Mouse (Mus musculus) spleen, postnatal 36 days (tissue): ENCODE results near the gene Onecut1.

Source experiments
- DNase-seq, 2 experiments: peaks; one replicate each; pipeline ENCODE4 v3.0.0; 2022; ENCODE audit warnings: low spot score in 2 of 2, mixed read lengths in 1 of 2

The Onecut1 gene

DNA sequence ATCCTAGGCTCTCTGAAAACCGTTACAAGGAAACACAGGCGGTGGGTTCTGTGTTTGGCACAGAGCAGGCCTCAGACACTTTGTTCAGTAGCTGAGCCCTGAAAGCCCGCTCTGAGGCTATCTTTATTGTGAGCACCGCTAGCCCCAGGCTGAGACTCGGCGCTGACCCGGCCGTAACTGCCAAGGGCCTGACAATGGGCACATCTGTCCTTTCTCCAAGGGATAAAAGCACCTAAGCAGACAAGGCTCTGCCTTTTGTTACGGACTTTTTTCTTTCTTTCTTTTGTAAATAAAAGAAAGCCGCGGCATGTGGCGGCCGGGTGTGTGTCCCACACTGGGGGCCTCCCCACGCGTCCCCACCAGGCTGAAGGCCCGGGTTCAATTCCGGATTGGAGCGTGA, 1.3 kb upstream of the Onecut1 start:
- DNase-seq: no peak

GRCm38 (mm10) chr9:74862096-74862780, 517 bp downstream of the Onecut1 start:
- DNase-seq: no peak

GRCm38 (mm10) chr9:74862783-74863654, 1.3 kb downstream of the Onecut1 start:
- no peak for DNase-seq

DNA sequence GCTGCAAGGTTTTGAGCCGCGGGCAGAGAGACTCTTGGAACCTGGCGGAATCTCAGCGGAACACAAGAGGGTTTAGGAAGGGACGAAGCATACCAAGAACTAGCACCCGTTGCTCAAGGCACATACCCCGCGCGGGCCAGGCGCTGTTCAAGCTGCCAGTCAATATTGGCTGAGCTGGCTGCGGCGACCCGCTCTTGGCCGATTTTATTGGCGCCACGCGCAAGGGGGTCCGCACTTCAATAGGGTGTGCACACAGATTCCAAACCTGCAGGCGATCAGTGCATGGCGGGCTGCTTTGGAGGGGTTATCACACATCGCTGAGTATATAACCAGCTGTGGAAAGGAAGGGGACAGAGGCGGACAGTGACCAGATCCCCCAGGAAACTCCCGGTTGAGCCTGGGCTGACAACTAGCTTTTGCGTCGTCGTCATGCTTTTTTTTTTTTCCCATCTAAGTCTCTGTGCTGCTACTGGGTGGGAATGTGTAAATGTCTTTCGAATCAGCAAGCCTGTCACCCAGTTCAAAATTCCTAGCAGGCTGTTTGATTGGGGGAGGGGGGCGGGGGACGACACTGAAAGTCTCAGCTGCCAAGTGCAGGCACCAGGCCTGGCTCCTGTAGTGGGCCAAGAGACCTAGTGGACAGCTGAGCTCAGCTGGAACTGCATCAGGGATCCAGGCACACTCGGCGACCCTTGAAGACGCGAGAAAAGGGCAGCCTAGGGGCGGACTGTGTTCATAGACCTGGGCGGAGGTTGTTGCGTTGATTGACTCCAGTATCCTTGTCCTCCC, 2.1 kb downstream of the Onecut1 start:
- no peak for DNase-seq

DNA sequence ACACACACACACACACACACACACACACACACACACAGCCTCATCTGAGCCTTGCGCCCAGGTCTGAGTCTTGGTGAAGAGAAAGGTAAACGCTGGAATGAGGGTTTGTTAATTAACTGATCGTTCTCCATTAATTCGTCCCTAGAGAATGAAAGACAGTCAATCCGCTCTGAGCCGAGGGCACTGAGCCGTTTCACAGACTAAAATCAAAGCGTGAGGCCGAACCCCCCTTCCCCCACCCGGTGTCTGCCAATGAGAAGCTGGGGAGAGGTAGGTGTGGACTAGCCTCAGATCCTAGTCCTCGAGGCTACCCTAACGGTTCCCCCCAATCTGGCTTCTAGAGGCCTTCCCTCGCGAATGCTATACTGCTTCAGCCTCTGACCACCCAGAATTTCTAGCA, 2.8 kb downstream of the Onecut1 start:
- no peak for DNase-seq

GRCm38 (mm10) chr9:74866596-74867313, 5.0 kb downstream of the Onecut1 start:
- DNase-seq: no peak

DNA sequence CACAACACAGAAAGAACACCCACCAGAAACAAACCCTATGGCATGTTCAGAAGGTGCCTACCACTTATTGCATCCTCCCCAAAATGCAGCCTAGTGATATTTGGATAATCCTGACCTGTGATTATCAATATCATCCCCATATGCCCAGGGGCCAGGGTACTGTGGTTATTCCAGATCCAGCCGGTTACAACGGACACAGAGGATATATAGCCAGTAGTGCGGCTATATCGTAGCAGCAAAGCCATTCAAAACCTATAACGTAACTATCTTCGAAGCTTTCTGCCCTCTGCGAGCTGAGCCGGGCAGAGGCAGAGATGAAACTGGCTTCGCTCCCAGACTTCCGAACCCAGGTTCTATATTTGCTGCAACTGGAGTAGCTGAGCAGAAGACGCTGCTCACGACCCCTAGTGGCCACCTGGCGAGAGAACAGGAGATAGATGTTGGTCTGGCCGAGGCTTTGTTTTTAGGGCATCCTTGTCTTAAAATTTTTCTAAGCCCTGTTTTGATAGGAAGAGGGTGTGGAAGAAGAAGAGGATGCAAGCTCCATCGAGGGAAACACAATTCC, 6.0 kb downstream of the Onecut1 start:
- DNase-seq: no peak

GRCm38 (mm10) chr9:74868336-74868950, 6.7 kb downstream of the Onecut1 start:
- no peak for DNase-seq

- peak in 1 of 2 experiments; percentile 22 for DNase-seq
Observed at GRCm38 (mm10) chr9:74870960-74871688, 9.4 kb downstream of the Onecut1 start.

- no peak for DNase-seq
Observed at GRCm38 (mm10) chr9:74876328-74876727, 14.6 kb downstream of the Onecut1 start.

DNA sequence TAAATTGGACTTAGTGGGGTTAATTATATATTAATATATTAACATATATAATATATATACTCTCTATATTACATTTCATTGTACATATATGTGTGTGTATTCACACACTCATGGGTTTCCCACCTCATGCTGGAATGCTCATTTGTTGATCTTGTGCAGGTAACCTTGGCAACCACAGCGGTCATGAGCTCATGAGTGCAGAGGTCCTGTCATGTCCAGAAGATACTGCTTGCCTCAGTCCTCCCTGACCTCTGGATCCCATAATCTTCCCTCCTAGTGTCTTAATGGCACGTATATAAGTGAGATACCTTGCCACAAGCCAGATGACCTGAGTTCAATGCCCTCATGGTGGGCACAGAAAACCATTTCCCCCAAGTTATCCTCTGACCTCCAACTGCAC, 16.0 kb downstream of the Onecut1 start:
- DNase-seq: no peak

DNA sequence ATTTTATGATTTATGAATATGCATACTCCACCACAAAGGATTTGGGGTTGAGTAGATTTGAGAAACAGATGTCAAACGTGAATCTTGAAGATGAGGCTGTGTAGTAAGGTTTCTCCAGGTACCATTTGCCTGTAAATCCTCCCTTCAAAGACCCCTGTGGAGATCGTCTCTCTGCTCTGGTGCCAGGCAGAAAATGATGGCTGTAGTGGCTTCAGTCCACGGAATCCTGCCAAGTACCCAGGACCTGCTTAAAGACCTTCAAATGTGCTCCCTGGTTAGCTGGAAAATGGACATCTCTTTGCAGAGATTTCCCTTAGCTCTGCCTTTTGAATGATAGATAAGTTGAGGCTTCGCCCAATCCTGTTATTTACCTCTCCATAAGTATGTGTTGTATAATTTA, 26.1 kb downstream of the Onecut1 start:
- DNase-seq: no peak

DNA sequence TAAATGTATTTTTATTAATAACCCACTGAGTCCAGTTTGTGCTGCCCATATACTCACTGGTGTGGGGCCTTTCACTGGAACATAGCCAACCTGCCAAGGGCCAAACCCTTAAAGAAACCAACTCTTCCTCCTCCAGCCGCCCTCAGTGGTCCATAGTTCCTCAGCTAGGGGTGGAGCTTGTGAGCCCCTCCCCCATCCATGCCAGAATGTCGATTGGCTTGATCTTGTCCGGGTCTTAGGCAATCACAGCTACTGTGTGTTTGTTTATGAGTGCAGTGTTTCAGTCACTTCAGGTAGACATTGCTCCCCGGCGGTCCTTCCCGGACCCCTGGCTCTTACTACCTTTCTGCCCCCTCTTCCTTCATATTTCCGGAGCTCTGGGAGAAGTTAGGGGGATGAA, 35.0 kb downstream of the Onecut1 start:
- DNase-seq: no peak

- no peak for DNase-seq
Observed at GRCm38 (mm10) chr9:74897375-74897982, 35.8 kb downstream of the Onecut1 start.

DNA sequence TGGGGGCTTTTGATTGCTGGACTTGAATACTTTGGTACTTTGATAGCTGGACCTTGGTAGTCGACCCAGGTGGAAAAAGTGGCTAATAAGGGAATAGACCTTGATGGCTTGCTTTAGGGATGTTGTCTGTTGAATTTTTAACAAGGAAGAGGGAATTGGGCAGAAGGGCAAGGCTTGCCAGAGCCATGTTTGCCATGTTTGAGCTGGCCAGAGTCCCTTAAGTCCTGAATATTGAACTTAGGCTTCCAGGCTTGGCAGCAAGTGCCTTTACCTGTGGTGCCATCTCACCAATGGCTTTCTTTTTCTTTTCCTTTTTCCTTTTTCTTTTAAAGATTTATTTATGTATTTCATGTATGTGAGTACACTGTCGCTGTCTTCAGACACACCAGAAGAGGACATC, 38.4 kb downstream of the Onecut1 start:
- DNase-seq: no peak

DNA sequence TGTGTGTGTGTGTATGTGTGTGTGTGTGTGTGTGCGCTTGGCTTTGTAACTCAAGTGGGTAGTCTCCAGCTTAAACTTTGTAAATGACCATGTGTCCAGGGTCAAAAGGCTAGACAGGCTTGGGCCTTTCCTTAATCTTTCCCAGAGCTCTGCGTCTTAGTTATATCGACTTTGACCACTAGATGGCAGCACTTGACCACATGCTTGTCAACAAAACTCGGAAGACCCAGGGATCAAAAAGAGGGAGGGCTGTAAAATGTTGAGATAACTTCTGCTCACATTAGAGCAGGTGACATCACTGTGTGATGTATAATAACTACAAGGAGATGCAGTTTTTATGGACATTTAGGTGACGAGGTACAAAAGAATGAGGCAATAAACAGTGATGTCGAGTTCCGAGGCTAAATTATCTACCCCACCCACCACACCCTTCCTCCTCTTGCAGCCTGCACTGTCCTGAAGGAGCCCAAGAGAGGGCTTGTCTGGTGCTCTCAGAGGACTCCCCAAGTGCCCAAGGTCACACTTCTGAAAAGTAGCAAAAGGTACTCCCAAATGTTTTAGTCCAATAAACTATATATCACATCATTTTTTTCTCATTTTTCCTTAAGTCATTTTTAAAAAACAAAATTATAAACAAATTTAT, 43.3 kb downstream of the Onecut1 start:
- DNase-seq: peak; percentile 48 to 64

DNA sequence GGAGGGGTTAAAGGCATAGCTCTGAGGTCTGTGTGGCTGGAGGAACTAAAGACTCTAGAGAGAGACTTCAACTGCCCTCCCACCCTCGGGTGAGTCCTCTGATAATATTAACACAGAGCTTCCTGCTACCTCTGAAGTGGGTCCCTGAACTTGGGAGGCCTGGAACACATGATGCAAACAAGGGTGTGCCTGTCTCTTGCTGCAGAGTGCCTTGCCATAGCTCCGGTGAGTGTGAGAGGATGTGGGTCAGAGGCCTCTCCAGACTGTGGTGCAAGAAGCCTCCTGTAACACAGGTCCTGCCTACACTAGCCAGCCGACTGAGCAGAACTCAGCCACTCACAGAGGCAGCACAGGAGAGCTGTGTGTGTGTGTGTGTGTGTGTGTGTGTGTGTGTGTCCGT, 45.2 kb downstream of the Onecut1 start:
- peak; percentile 12 to 32 for DNase-seq

- DNase-seq: peak; percentile 3 to 11
Observed at GRCm38 (mm10) chr9:74909245-74909644, 47.5 kb downstream of the Onecut1 start.

GRCm38 (mm10) chr9:74910226-74910759, 48.6 kb downstream of the Onecut1 start:
- DNase-seq: no peak
